Mouse (Mus musculus) T-helper 2 cell (primary cell): Measurements from ENCODE around the gene Dnase1.
"Not testable (repeated sequence)": the region's sequence is repeated elsewhere in the genome, so short reads cannot be mapped to it uniquely, and the experiment has no call there.

ENCODE experiments used
- in situ Hi-C: fragments of 300-600 bp; cut with MboI, MseI; formaldehyde crosslinking; loops from one replicate; pipeline ENCODE4 v1.15.1; 2025; ENCODE audit warnings: high pct_unique_total_duplicates

Gene Dnase1

DNA sequence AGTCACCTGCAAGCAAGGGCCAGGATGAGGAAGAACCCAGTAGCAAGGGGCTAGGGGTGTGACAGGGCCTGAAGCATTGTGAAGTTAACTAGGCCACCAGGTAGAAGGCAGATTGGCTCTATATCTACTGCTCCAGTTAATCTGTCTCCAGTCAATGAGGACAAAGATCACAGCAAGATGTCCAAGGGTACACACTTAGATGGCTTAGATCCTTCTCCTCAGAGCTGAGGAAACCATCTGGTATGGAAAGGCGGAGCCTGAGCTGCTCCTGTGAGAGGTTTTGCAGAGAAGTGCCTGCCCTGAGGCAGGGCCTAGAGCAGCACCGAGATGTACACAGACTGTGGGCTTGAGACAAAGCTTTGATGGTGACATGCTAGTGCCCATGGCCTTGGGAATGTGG is 7.4 kb downstream of the Dnase1 start:
- in situ Hi-C loops: no loop called here

DNA sequence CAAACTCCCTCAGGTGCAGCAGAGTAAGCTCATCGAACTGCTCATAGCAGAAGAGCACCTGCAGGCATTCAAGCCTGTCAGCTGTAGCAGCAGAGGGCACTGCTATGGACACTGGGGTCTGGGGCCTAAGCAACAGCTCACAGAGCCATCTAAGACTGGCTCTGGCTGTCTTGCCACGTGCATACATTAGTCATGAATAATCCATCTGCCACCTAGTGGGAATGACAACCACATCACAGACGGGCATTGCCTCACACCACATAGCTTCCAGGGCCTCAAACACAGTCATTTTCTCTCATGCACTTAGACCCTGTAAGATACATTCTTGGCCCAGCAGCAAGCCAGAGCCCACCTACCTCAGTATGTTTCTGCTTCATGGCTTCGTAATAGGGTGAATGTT is 8.8 kb downstream of the Dnase1 start:
- in situ Hi-C loops: no loop called here

DNA sequence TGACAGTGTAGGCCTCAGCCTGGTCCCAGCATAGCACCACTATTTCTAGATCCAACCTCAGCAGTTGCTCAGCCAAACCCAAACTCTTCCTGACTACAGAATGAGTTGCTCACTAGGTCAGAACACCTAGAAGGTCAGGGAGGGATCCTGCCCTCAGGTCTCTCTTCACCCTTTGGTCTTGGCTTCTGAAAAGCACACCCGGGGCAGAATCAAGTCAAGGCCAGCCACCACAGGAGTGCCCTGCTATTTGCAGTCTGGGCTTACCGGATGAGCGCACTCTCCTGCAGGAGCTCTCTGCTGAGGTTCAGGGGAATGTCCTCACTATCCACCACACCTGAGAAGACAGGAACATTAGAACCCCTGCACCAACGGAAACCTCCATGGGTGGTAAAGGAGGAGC is 15.9 kb downstream of the Dnase1 start:
- in situ Hi-C loops: no loop called here

DNA sequence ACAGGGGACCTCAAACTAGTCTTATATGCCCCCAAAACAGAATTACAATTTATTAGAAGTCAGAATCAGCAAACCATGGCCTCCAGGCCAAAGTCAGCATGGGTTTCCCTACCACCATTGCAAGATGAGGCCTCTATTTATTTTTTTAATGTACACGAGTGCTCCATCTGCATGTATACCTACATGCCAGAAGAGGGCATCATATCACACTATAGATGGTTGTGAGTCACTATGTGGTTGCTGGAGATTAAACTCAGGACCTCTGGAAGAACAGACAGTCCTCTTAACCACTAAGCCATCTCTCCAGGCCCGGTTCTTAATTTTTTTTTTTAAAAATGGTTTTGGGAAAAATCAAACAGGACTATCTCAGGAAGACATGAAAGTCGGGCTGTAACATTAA is 17.1 kb downstream of the Dnase1 start:
- in situ Hi-C loops: no loop called here

DNA sequence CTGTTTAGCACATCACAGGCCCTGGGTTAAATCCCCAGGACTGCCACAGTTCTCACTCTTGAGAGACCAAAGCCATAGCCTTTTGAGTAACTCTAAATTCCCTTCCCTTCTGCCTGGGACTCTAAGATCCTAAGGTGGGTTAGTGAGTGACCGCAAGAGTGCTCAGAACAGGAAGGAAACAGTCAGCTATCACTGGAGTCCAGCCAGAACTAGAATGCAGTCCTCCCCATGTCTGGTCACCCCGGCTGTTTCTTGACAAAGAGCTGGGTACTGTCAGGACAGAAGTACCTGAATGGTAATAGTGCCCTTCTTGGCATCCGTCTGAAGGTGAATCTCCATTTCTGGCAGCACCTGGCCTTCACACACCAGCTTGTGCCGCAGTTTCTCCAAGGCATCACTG is 28.2 kb downstream of the Dnase1 start:
- in situ Hi-C loops: loop anchor here (5.0 kb wide), 1 partner anchor 222 kb away; no protein-coding TSS in a partner anchor

DNA sequence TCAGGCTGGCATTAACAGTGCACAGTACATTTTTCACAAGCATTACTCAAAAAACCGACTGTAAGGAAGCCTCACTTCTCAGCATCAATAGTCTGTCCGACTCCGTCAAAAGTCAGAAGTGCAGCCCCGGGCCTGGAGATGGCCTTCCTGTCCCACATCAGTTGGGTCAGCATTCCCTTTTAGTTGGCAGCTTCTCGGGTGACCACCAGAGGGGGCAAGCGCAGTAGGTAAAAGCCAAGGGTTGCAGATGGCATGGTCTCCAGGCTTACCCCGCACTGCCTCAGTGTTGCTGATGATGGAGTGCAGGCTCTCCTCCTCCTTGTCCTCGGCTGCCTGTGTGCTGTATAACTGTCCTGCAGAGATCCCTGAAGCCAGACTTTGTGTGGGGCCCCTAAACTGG is 31.8 kb downstream of the Dnase1 start:
- in situ Hi-C loops: loop anchor here (5.0 kb wide), 1 partner anchor 219 kb away; no protein-coding TSS in a partner anchor

DNA sequence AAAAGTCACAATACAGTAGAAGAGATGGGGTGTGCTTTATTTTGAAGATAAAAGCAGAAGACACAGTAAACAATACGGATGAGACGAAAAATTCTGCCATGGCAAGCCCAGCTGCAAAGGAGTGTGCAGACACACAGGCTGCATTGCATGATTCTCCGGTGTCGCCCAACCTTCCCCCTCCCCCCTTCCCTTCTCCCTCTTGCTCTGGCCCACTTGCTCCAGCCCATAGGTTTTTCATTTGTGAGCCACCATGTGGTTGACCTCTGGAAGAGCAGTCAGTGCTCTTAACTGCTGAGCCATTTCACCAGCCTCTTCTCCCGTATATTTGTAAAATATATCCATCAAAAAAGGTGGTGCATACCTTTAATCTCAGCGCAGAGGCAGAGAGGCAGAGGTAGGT is 37.6 kb downstream of the Dnase1 start:
- in situ Hi-C loops: no loop called here

DNA sequence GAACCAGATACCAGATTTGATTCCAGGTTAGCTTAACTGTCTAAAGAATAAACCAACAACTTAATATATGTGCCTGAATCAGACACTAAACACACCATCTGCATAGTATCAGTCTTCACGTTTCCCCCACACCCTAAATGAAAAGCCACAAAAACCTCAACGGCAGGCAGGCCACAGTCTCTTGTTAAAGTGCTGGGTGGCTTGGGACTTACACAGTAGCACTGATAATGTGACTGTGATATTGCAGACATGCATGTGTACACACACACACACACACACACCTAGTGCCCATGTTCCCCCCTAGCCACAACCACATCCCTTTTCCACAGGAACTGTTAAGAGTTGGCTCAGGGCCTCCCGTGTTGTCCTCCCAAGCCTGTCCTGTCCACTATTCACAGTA is 38.1 kb downstream of the Dnase1 start:
- in situ Hi-C loops: no loop called here

DNA sequence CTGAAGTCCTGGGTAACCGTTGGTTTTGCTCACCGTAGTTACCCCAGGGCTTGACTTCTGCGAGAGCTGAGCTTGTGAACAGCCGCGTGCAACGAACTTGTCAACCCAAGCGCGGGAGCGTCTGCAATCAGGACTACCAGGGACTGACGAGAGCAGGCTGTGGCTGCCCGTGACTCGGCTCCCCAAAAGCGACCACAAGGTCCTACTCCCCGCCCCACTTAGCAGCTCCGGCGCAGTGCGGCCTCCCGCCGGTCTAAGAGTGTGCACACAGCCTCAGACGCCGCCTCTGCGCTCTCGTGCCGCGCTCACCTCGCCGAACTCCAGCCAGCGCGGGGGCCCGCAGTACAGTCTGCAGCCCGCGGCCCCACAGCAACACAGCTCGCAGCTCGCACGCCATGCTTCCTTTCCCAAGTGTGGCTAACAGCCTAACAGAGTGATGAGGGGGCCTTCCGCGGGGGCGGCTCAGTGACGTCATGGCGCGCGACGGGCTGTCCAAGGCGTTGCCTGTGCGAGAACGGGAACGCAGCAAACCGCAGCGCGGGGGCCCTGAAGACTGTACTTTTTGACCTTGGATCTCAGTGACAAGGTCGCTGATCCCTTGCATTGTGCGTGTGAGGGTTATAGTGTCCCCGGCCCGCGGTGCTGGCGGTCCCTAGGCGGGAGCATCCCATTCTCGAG is 40.8 kb downstream of the Dnase1 start, which contains the start of gene Trap1:
Trap1 (minus strand) TSS at position 444 of the 678 bp plus-strand sequence.
- in situ Hi-C loops: no loop called here

DNA sequence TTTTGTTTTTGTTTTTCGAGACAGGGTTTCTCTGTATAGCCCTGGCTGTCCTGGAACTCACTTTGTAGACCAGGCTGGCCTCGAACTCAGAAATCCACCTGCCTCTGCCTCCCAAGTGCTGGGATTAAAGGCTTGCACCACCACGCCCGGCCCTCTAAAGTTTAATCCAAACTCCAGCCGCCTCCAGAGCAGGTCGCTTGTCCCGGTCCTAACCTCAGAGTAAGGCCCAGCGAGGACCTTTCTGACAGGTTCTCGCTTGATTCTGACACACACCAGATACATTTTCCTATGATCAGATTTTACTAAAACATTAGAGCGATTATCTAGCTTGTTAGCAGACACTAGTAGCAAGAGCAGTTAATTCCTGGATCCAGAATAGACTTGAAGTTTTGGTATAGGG is 41.6 kb downstream of the Dnase1 start:
- in situ Hi-C loops: not testable (repeated sequence)

DNA sequence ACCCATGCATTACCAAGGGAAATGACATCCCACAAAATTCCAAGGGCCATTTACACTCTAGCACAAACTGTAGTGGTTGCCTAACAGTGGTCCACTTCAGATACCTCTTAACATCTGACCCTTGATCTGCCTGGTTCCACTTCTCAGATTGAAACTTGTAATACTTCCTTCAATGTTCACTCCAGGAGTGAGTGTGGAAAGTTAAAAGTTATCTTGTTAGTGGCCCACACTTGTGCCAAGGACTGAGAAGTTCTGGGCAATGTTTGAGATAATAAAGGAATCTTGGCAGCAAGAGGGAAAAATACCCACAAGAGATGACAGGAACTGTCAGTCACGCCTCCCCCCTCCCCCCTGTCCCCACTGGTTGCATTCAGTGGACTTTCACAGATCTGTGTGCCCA is 42.9 kb downstream of the Dnase1 start:
- in situ Hi-C loops: no loop called here

DNA sequence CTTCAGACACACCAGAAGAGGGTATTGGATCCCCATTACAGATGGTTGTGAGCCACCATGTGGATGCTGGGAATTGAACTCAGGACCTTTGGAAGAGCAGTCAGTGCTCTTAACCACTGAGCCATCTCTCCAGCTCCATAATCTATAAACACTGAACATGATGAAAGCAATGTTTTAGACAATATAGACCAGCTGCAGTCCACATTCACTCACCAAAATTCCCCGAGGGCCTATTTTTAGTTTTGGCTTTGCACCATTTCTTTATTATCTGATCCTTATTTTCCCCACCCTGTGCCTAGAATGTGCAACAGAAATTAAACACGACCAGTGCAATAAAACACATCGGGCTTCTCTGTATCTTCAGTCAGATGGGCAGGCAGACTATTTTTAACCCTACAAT is 43.7 kb downstream of the Dnase1 start:
- in situ Hi-C loops: not testable (repeated sequence)

DNA sequence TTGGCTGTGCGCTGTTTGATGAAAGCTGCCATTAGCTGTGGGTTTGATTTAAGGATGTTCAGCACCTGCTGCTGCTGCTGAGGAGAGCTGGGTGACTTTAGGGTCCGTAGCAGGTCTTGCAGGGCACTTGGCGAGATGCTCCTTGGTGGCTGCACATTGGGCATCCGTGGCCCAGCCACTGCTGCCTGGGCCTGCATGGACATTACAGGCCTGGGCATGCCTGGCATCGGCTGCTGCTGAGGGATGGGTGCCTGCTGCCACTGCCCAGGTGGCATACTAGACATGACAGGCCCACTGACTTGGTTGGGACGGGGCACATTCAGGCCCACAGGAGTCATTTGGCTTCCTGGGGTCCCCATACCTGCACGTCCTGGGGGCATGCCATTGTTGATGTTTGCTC is 48.3 kb downstream of the Dnase1 start:
- in situ Hi-C loops: no loop called here

DNA sequence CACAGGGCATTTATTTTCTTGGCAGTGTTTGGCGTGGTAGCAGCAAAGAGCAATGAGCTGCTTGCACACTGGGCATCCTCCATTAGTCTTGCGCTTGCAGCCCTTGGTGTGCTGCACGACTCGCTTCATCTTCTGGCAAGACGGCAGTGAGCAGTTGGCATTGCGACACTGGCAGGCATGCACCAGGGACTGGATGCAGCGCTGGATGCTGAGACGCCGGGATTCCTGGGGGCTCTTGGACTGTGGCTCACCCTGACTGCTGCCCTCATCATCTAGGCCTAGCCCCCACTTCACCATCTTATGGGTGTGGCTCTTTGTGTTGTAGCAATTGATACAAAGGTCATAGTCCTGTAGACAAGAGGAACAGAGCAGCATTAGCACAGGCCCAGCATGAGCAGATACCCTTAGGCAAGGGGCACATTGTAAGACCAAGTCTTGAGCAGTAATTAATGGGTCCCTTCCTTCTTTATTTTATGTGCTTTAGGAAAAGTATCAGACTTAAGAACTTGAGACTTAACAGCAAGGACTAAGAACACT is 49.2 kb downstream of the Dnase1 start:
- in situ Hi-C loops: no loop called here

DNA sequence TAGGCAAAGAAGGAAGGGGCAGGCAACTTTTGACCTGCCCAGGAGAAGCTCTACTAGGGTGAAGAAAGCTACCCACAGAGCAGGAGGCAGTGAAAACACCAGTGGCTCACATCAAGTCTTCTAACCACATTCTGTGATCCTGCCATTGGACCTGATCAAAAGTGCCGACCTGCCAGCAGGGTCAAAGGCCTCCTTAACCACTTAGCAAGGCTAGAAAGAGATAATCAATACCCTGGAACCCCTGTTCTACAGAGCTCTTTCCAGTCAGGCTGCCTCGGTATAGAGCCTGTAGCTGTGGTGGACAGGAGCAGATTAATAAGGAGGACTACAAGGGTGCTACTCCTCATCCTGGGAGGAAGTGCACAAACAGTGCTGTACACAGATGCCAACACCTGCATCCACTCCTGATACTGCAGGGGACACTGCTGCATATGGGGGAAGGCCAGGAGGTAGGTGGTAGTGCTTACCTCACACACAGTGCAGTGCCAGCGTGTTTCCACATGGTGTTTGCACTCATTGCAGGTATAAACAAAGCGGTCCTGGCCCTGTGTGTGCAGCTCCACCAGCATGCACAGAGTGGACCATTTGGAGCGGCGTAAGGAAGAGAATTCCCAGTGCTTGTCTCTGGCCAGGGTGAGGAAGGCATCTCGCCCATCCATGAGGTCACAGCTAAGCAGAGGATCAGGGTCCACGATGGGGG is 50.6 kb downstream of the Dnase1 start:
- in situ Hi-C loops: no loop called here
